Mouse (Mus musculus): Measurements from ENCODE around the gene Pou1f1. TPM values are rescaled to one million over a fixed set of nuclear protein-coding genes. Genes with fewer than 3 reads are reported as not detected.

The Pou1f1 gene
- polyA plus RNA-seq, 1 experiment from 2014 or later = not detected

GRCm38 (mm10) chr16:65543676-65544293, 23.5 kb downstream of the Pou1f1 start:
- Histone ChIP-seq H3K4me3 (no peak overlapping the region), H3K36me3 (peaks cover 13% of the 10 kb centered on the region; the same call in 1 of the 2 replicates), H3K9me3 (no peaks in the 10 kb centered on the region), H3K4me1 (no peaks in the 10 kb centered on the region), H3K27me3 (no peaks in the 10 kb centered on the region), H3K9ac (replicated peaks) (no peak overlapping the region), H3K27ac (replicated peaks) (no peak overlapping the region), H3K4me2 (replicated peaks) (no peak overlapping the region)
- no peak for ATAC-seq (ENCODE audit: low FRiP score, low read depth)
- WGBS = 84% methylated on average over 11 of the region's 11 CpGs

GRCm38 (mm10) chr16:65548960-65549359, 28.6 kb downstream of the Pou1f1 start:
- WGBS = 89% methylated on average over 7 of the region's 7 CpGs
- H3K36me3 ChIP-seq = 0 out of 2 replicates have a peak, but pooled peaks cover 7% of the 10 kb centered on the region
- no peaks in the 10 kb centered on the region for H3K4me1 ChIP-seq
- no peak for ATAC-seq (ENCODE audit: low FRiP score, low read depth)
- H3K4me2 ChIP-seq (replicated peaks) = no peak overlapping the region
- H3K4me3 ChIP-seq = no peak overlapping the region
- H3K9me3 ChIP-seq = no peaks in the 10 kb centered on the region
- H3K27me3 ChIP-seq = no peaks in the 10 kb centered on the region
- H3K9ac ChIP-seq (replicated peaks) = no peak overlapping the region
- no peak overlapping the region for H3K27ac ChIP-seq (replicated peaks)

GRCm38 (mm10) chr16:65550814-65551213, 30.5 kb downstream of the Pou1f1 start:
- no peaks in the 10 kb centered on the region for H3K36me3 ChIP-seq
- H3K4me1 ChIP-seq = no peaks in the 10 kb centered on the region
- H3K9me3 ChIP-seq = no peaks in the 10 kb centered on the region
- H3K27ac ChIP-seq (replicated peaks) = no peak overlapping the region
- H3K4me3 ChIP-seq = no peak overlapping the region
- no peaks in the 10 kb centered on the region for H3K27me3 ChIP-seq
- no peak overlapping the region for H3K9ac ChIP-seq (replicated peaks)
- H3K4me2 ChIP-seq (replicated peaks) = no peak overlapping the region
- no peak for ATAC-seq (ENCODE audit: low FRiP score, low read depth)
- 90% methylated on average over 13 of the region's 13 CpGs for WGBS

GRCm38 (mm10) chr16:65554267-65554666, 34.0 kb downstream of the Pou1f1 start:
- no peak for ATAC-seq (ENCODE audit: low FRiP score, low read depth)
- Histone ChIP-seq H3K36me3 (no peaks in the 10 kb centered on the region), H3K4me3 (no peak overlapping the region), H3K9me3 (no peaks in the 10 kb centered on the region), H3K4me1 (no peaks in the 10 kb centered on the region), H3K27ac (replicated peaks) (no peak overlapping the region), H3K27me3 (no peaks in the 10 kb centered on the region), H3K9ac (replicated peaks) (no peak overlapping the region), H3K4me2 (replicated peaks) (no peak overlapping the region)
- 87% methylated on average over 5 of the region's 5 CpGs for WGBS

- 74% methylated on average over 5 of the region's 5 CpGs for WGBS
- no peak overlapping the region for H3K4me2 ChIP-seq (replicated peaks)
- no peaks in the 10 kb centered on the region for H3K36me3 ChIP-seq
- ATAC-seq (ENCODE audit: low FRiP score, low read depth) = no peak
- no peak overlapping the region for H3K27ac ChIP-seq (replicated peaks)
- H3K27me3 ChIP-seq = no peaks in the 10 kb centered on the region
- H3K4me3 ChIP-seq = no peak overlapping the region
- peaks cover 9% of the 10 kb centered on the region for H3K4me1 ChIP-seq
- no peak overlapping the region for H3K9ac ChIP-seq (replicated peaks)
- H3K9me3 ChIP-seq = no peaks in the 10 kb centered on the region
Measured at GRCm38 (mm10) chr16:65557369-65557768, 37.1 kb downstream of the Pou1f1 start.

GRCm38 (mm10) chr16:65559591-65559990, 39.3 kb downstream of the Pou1f1 start:
- no peak overlapping the region for H3K27ac ChIP-seq (replicated peaks)
- H3K36me3 ChIP-seq = no peaks in the 10 kb centered on the region
- H3K4me1 ChIP-seq = peaks cover 9% of the 10 kb centered on the region
- H3K9me3 ChIP-seq = no peaks in the 10 kb centered on the region
- WGBS = 94% methylated on average over 2 of the region's 2 CpGs
- H3K9ac ChIP-seq (replicated peaks) = no peak overlapping the region
- ATAC-seq (ENCODE audit: low FRiP score, low read depth) = no peak
- no peak overlapping the region for H3K4me2 ChIP-seq (replicated peaks)
- no peaks in the 10 kb centered on the region for H3K27me3 ChIP-seq
- no peak overlapping the region for H3K4me3 ChIP-seq

GRCm38 (mm10) chr16:65560996-65561962, 41.0 kb downstream of the Pou1f1 start:
- Histone ChIP-seq H3K27me3 (no peaks in the 10 kb centered on the region), H3K9ac (replicated peaks) (peak overlapping the region; percentile 74; the same call in 1 of the 2 replicates), H3K4me1 (peaks cover 9% of the 10 kb centered on the region), H3K4me2 (replicated peaks) (peak overlapping the region; percentile 93), H3K36me3 (no peaks in the 10 kb centered on the region), H3K27ac (replicated peaks) (no peak overlapping the region), H3K9me3 (no peaks in the 10 kb centered on the region), H3K4me3 (peak overlapping the region; percentile 71)
- ATAC-seq (ENCODE audit: low FRiP score, low read depth) = no peak
- 20% methylated on average over 8 of the region's 8 CpGs for WGBS

- Histone ChIP-seq H3K4me1 (peaks cover 9% of the 10 kb centered on the region), H3K36me3 (no peaks in the 10 kb centered on the region), H3K27me3 (no peaks in the 10 kb centered on the region), H3K27ac (replicated peaks) (no peak within 1 kb of the TSS; the same call in 1 of the 2 replicates), H3K4me3 (peak within 1 kb of the TSS; percentile 71), H3K9me3 (no peaks in the 10 kb centered on the region), H3K9ac (replicated peaks) (peak within 1 kb of the TSS; percentile 74), H3K4me2 (replicated peaks) (peak within 1 kb of the TSS; percentile 93)
- under 1% methylated on average over 68 of the region's 69 CpGs for WGBS
- ATAC-seq (ENCODE audit: low FRiP score, low read depth) = peak; percentile 94
Measured at GRCm38 (mm10) chr16:65561963-65562863, 41.9 kb downstream of the Pou1f1 start, which contains the start of gene Chmp2b. Chmp2b (minus strand) TSS chr16:65562726.

GRCm38 (mm10) chr16:65562864-65563206, 42.5 kb downstream of the Pou1f1 start:
- Histone ChIP-seq H3K9me3 (no peaks in the 10 kb centered on the region), H3K27me3 (no peaks in the 10 kb centered on the region), H3K4me3 (peak overlapping the region; percentile 71), H3K4me1 (peaks cover 9% of the 10 kb centered on the region), H3K27ac (replicated peaks) (no peak overlapping the region; the same call in 1 of the 2 replicates), H3K4me2 (replicated peaks) (peak overlapping the region; percentile 93), H3K36me3 (no peaks in the 10 kb centered on the region), H3K9ac (replicated peaks) (peak overlapping the region; percentile 74)
- peak; percentile 80 for ATAC-seq (ENCODE audit: low FRiP score, low read depth)
- 0% methylated on average over 10 of the region's 10 CpGs for WGBS

- Histone ChIP-seq H3K9me3 (no peaks in the 10 kb centered on the region), H3K27me3 (no peaks in the 10 kb centered on the region), H3K4me2 (replicated peaks) (no peak overlapping the region), H3K4me3 (no peak overlapping the region), H3K36me3 (no peaks in the 10 kb centered on the region), H3K4me1 (peaks cover 9% of the 10 kb centered on the region), H3K27ac (replicated peaks) (no peak overlapping the region), H3K9ac (replicated peaks) (no peak overlapping the region)
- no peak for ATAC-seq (ENCODE audit: low FRiP score, low read depth)
- WGBS = 86% methylated on average over 8 of the region's 8 CpGs
Measured at GRCm38 (mm10) chr16:65564306-65564705, 44.0 kb downstream of the Pou1f1 start.

GRCm38 (mm10) chr16:65564951-65565350, 44.6 kb downstream of the Pou1f1 start:
- ATAC-seq (ENCODE audit: low FRiP score, low read depth) = no peak
- Histone ChIP-seq H3K9ac (replicated peaks) (no peak overlapping the region), H3K4me1 (peaks cover 9% of the 10 kb centered on the region)

More at GRCm38 (mm10) chr16:65564951-65565350, 44.6 kb downstream of the Pou1f1 start:
- H3K36me3 ChIP-seq = no peaks in the 10 kb centered on the region
- no peak overlapping the region for H3K4me2 ChIP-seq (replicated peaks)
- H3K4me3 ChIP-seq = no peak overlapping the region
- no peaks in the 10 kb centered on the region for H3K27me3 ChIP-seq
- H3K9me3 ChIP-seq = no peaks in the 10 kb centered on the region
- no peak overlapping the region for H3K27ac ChIP-seq (replicated peaks)
- 90% methylated on average over 1 of the region's 1 CpGs for WGBS
